Mouse (Mus musculus): ENCODE results near the gene Trim9.

GRCm38 (mm10) chr12:70280930-70281329 is 66.5 kb downstream of the Trim9 start:
- TF ChIP-seq CTCF (conservative IDR thresholded peaks at IDR 0.05; ENCODE audit: low read length) (no peak), NANOG (IDR thresholded peaks at IDR 0.05; ENCODE audit: borderline replicate concordance, low read length) (no peak)
